Mouse (Mus musculus) stomach, embryonic 16.5 days (tissue): ENCODE measurements at regions not wholly inside any gene's neighbourhood (a gene's known extent, or its start where the extent isn't known, plus 50 kb on each side); places are given as distances from the start of the nearest gene placed in this dataset.

ENCODE experiments used
- ATAC-seq: fragments of 200-750 bp; cut with Nextera tagmentation; 2 replicates; pipeline ENCODE4 v1.8.0; 2017; ENCODE audit warnings: moderate number of reproducible peaks, moderate TSS enrichment; ENCODE audit not compliant: insufficient read depth, low FRiP score
- H3K27ac ChIP-seq: fragments of 300-500 bp; sonication (generic); 2 replicates; pipeline ENCODE4 v1.5.1; 2014; ENCODE audit warnings: low read length
- H3K27me3 ChIP-seq: fragments of 300-500 bp; sonication (generic); 2 replicates; pipeline ENCODE4 v1.6.1; 2014; ENCODE audit warnings: low read length, control low read depth, mixed read lengths; ENCODE audit not compliant: control insufficient read depth, insufficient read depth
- H3K36me3 ChIP-seq: fragments of 300-500 bp; sonication (generic); 2 replicates; pipeline ENCODE4 v1.6.1; 2014; ENCODE audit warnings: low read length; ENCODE audit not compliant: control insufficient read depth, insufficient read depth
- H3K4me1 ChIP-seq: fragments of 300-500 bp; sonication (generic); 2 replicates; pipeline ENCODE4 v1.6.1; 2014; ENCODE audit warnings: low read length, control low read depth, mixed read lengths; ENCODE audit not compliant: control insufficient read depth, insufficient read depth
- H3K4me2 ChIP-seq: fragments of 300-500 bp; sonication (generic); 2 replicates; pipeline ENCODE4 v1.6.1; 2014; ENCODE audit warnings: low read depth, low read length, mixed read lengths
- H3K4me3 ChIP-seq: fragments of 300-500 bp; sonication (generic); replicated peaks from 2 replicates; pipeline ENCODE4 v1.5.1; 2014; ENCODE audit warnings: mild to moderate bottlenecking, low read length
- H3K9ac ChIP-seq: fragments of 300-500 bp; sonication (generic); 2 replicates; pipeline ENCODE4 v1.6.1; 2014; ENCODE audit warnings: low read length
- H3K9me3 ChIP-seq: fragments of 300-500 bp; sonication (generic); replicated peaks from 2 replicates; pipeline ENCODE4 v1.6.1; 2016; ENCODE audit warnings: low read length, control low read depth; ENCODE audit not compliant: control insufficient read depth
- WGBS: fragments of 180-500 bp; shearing (Covaris S2); extraction: QIAGEN DNeasy Blood & Tissue Kit; methylation state at CpG from one replicate; pipeline ENCODE4 v1.1.7; 2014; 5-methylcytosine and 5-hydroxymethylcytosine counted together

- Histone ChIP-seq H3K27me3 (no peaks in the 10 kb centered on the region), H3K9me3 (no peaks in the 10 kb centered on the region), H3K4me2 (no peak overlapping the region), H3K27ac (no peak overlapping the region), H3K9ac (no peak overlapping the region), H3K4me1 (no peaks in the 10 kb centered on the region), H3K4me3 (no peak overlapping the region), H3K36me3 (no peaks in the 10 kb centered on the region)
- no peak for ATAC-seq
- 65% methylated on average over 1 of the region's 1 CpGs for whole genome bisulfite sequencing
Observed at GRCm38 (mm10) chr2:8628007-8628406, 1118.6 kb upstream of the Celf2 start.

GRCm38 (mm10) chr2:8628485-8629208, 1119.3 kb upstream of the Celf2 start:
- 92% methylated on average over 2 of the region's 2 CpGs for WGBS
- Histone ChIP-seq H3K4me1 (no peaks in the 10 kb centered on the region), H3K9ac (no peak overlapping the region), H3K27me3 (no peaks in the 10 kb centered on the region), H3K36me3 (no peaks in the 10 kb centered on the region), H3K4me2 (no peak overlapping the region), H3K4me3 (no peak overlapping the region), H3K9me3 (no peaks in the 10 kb centered on the region), H3K27ac (no peak overlapping the region)
- no peak for ATAC-seq

GRCm38 (mm10) chr2:8638082-8638481, 1128.7 kb upstream of the Celf2 start:
- Histone ChIP-seq H3K9ac (no peak overlapping the region), H3K27ac (no peak overlapping the region), H3K4me3 (0 out of 2 replicates have a peak overlapping the region, but pooled peaks have one; percentile 15), H3K4me2 (peak overlapping the region; percentile 33; the same call in 1 of the 2 replicates), H3K9me3 (no peaks in the 10 kb centered on the region), H3K4me1 (no peaks in the 10 kb centered on the region), H3K36me3 (no peaks in the 10 kb centered on the region), H3K27me3 (no peaks in the 10 kb centered on the region)
- 19% methylated on average over 7 of the region's 7 CpGs for WGBS
- no peak for ATAC-seq

GRCm38 (mm10) chr2:8639282-8639681, 1129.9 kb upstream of the Celf2 start:
- Histone ChIP-seq H3K27ac (no peak overlapping the region), H3K4me1 (no peaks in the 10 kb centered on the region), H3K27me3 (no peaks in the 10 kb centered on the region), H3K9me3 (no peaks in the 10 kb centered on the region), H3K4me2 (no peak overlapping the region), H3K4me3 (no peak overlapping the region), H3K36me3 (no peaks in the 10 kb centered on the region), H3K9ac (no peak overlapping the region)
- 56% methylated on average over 3 of the region's 3 CpGs for WGBS
- no peak for ATAC-seq

- H3K4me1 ChIP-seq, result no peaks in the 10 kb centered on the region
- ATAC-seq, result no peak
- H3K27me3 ChIP-seq, result no peaks in the 10 kb centered on the region
- no peaks in the 10 kb centered on the region for H3K9me3 ChIP-seq
- 38% methylated on average over 1 of the region's 1 CpGs for WGBS
- no peak overlapping the region for H3K9ac ChIP-seq
- H3K36me3 ChIP-seq, result no peaks in the 10 kb centered on the region
- H3K27ac ChIP-seq, result no peak overlapping the region
- H3K4me2 ChIP-seq, result no peak overlapping the region
- no peak overlapping the region for H3K4me3 ChIP-seq
Observed at GRCm38 (mm10) chr2:8645463-8645862, 1136.1 kb upstream of the Celf2 start.

GRCm38 (mm10) chr2:8660544-8660943, 1151.2 kb upstream of the Celf2 start:
- WGBS, result 83% methylated on average over 7 of the region's 7 CpGs
- ATAC-seq, result no peak
- no peak overlapping the region for H3K4me3 ChIP-seq
- no peak overlapping the region for H3K27ac ChIP-seq
- H3K36me3 ChIP-seq, result no peaks in the 10 kb centered on the region
- no peaks in the 10 kb centered on the region for H3K27me3 ChIP-seq
- no peaks in the 10 kb centered on the region for H3K4me1 ChIP-seq
- no peaks in the 10 kb centered on the region for H3K9me3 ChIP-seq
- H3K9ac ChIP-seq, result no peak overlapping the region
- no peak overlapping the region for H3K4me2 ChIP-seq

GRCm38 (mm10) chr2:8673751-8674378, 1164.5 kb upstream of the Celf2 start:
- no peak overlapping the region for H3K4me2 ChIP-seq
- no peak overlapping the region for H3K27ac ChIP-seq
- 15% methylated on average over 10 of the region's 10 CpGs for WGBS
- no peaks in the 10 kb centered on the region for H3K36me3 ChIP-seq
- no peak overlapping the region for H3K4me3 ChIP-seq
- no peaks in the 10 kb centered on the region for H3K27me3 ChIP-seq
- no peak for ATAC-seq
- no peaks in the 10 kb centered on the region for H3K9me3 ChIP-seq
- H3K9ac ChIP-seq, result no peak overlapping the region
- no peaks in the 10 kb centered on the region for H3K4me1 ChIP-seq

- Histone ChIP-seq H3K9me3 (no peaks in the 10 kb centered on the region), H3K4me2 (no peak overlapping the region), H3K36me3 (no peaks in the 10 kb centered on the region), H3K4me1 (no peaks in the 10 kb centered on the region), H3K9ac (no peak overlapping the region), H3K4me3 (no peak overlapping the region), H3K27ac (no peak overlapping the region), H3K27me3 (no peaks in the 10 kb centered on the region)
- ATAC-seq, result no peak
- WGBS, result 68% methylated on average over 4 of the region's 4 CpGs
Observed at GRCm38 (mm10) chr2:8675537-8675936, 1166.2 kb upstream of the Celf2 start.

- Histone ChIP-seq H3K27me3 (no peaks in the 10 kb centered on the region), H3K9ac (no peak overlapping the region), H3K27ac (no peak overlapping the region), H3K9me3 (no peaks in the 10 kb centered on the region), H3K4me3 (no peak overlapping the region), H3K4me1 (no peaks in the 10 kb centered on the region), H3K4me2 (no peak overlapping the region), H3K36me3 (no peaks in the 10 kb centered on the region)
- 7% methylated on average over 4 of the region's 4 CpGs for WGBS
- ATAC-seq, result no peak
Observed at GRCm38 (mm10) chr2:8676546-8676945, 1167.2 kb upstream of the Celf2 start.
